Mouse (Mus musculus): ENCODE measurements at regions not wholly inside any gene's neighbourhood (a gene's known extent, or its start where the extent isn't known, plus 50 kb on each side); places are given as distances from the start of the nearest gene placed in this dataset.

DNA sequence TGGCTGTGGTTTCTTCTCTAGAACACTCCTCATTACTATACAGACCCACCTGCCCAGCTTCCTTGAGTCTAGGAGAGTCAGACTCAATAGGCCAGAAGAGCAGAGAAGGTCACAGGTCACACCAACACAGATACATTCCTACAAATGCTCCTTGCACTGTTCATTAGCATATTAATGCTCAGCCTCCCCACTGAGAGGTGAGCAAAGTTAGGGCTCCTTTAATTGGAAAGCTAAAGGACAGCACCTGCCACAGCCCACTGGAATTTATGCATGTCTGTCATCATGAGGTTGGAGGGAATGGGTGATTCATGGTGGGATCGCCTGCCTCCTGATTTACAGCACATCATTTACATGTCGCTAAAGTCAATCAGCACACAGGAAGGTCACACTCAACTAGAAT lies 292.2 kb downstream of the Dhx35 start:
- no peak for TF ChIP-seq CTCF (IDR thresholded peaks at IDR 0.05; ENCODE audit: low read depth, low read length)
- TF ChIP-seq POLR2A (IDR thresholded peaks at IDR 0.05; ENCODE audit: extremely low read depth, insufficient read depth, low read length), result no peak
